Mouse (Mus musculus) hindbrain, embryonic 15.5 days (tissue): Measurements from ENCODE around the gene Nfatc2ip. TPM values are rescaled to one million over a fixed set of nuclear protein-coding genes. Genes with fewer than 3 reads are reported as not detected.
A peak's percentile ranks its signal among the peaks of the same experiment; 100 is the strongest.

ENCODE experiments used
- ATAC-seq: fragments of 200-750 bp; cut with Nextera tagmentation; 2 replicates; pipeline ENCODE4 v1.8.0; 2017; ENCODE audit warnings: low read depth, moderate number of reproducible peaks, moderate TSS enrichment; ENCODE audit not compliant: low FRiP score
- H3K27ac ChIP-seq: fragments of 300-500 bp; sonication (generic); replicated peaks from 2 replicates; pipeline ENCODE4 v1.5.1; 2015; ENCODE audit warnings: mild to moderate bottlenecking, inconsistent platforms
- H3K27me3 ChIP-seq: fragments of 300-500 bp; sonication (generic); 2 replicates; pipeline ENCODE4 v1.6.1; 2015; ENCODE audit warnings: control low read depth, inconsistent platforms
- H3K36me3 ChIP-seq: fragments of 300-500 bp; sonication (generic); 2 replicates; pipeline ENCODE4 v1.6.1; 2015; ENCODE audit warnings: control low read depth, inconsistent platforms
- H3K4me1 ChIP-seq: fragments of 300-500 bp; sonication (generic); replicated peaks from 2 replicates; pipeline ENCODE4 v1.6.1; 2015; ENCODE audit warnings: control low read depth, inconsistent platforms
- H3K4me2 ChIP-seq: fragments of 300-500 bp; sonication (generic); 2 replicates; pipeline ENCODE4 v1.6.1; 2015; ENCODE audit warnings: moderate library complexity, mild to moderate bottlenecking, inconsistent platforms
- H3K4me3 ChIP-seq: fragments of 300-500 bp; sonication (generic); 2 replicates; pipeline ENCODE4 v1.5.1; 2015; ENCODE audit warnings: mild to moderate bottlenecking, inconsistent platforms
- H3K9ac ChIP-seq: fragments of 300-500 bp; sonication (generic); 2 replicates; pipeline ENCODE4 v1.6.1; 2015; ENCODE audit warnings: inconsistent platforms
- H3K9me3 ChIP-seq: fragments of 300-500 bp; sonication (generic); 2 replicates; pipeline ENCODE4 v1.6.1; 2016; ENCODE audit warnings: control low read depth, inconsistent platforms
- WGBS: fragments of 180-500 bp; shearing (Covaris S2); methylation state at CpG from one replicate; pipeline ENCODE4 v1.1.7; 2015; 5-methylcytosine and 5-hydroxymethylcytosine counted together
- polyA plus RNA-seq: library from polyadenylated mRNA; unstranded; fragments of >200 nt; fragmentation: Nextera tagmentation; extraction: Ambion mirVana; gene quantifications from 2 replicates; pipeline ENCODE4 v1.2.1, GENCODE M21; 2015

The Nfatc2ip gene
- polyA plus RNA-seq = 2.7 and 3.5 TPM in 2 replicates

- Histone ChIP-seq H3K4me2 (peak within 1 kb of the TSS; percentile 87), H3K36me3 (no peaks in the 10 kb centered on the region), H3K9ac (peak within 1 kb of the TSS; percentile 74), H3K27ac (peak within 1 kb of the TSS; percentile 74), H3K4me1 (peaks cover 16% of the 10 kb centered on the region), H3K4me3 (peak within 1 kb of the TSS; percentile 85), H3K9me3 (no peaks in the 10 kb centered on the region), H3K27me3 (no peaks in the 10 kb centered on the region)
- ATAC-seq = peak; percentile 100
- WGBS = under 1% methylated on average over 59 of the region's 59 CpGs
Measured at GRCm38 (mm10) chr7:126396298-126397119, at the start of gene Nfatc2ip. Gene Nfatc2ip (minus strand): TSS chr7:126396737.

GRCm38 (mm10) chr7:126446217-126446616, 49.7 kb upstream of the Nfatc2ip start:
- peaks cover 33% of the 10 kb centered on the region for H3K36me3 ChIP-seq

DNA sequence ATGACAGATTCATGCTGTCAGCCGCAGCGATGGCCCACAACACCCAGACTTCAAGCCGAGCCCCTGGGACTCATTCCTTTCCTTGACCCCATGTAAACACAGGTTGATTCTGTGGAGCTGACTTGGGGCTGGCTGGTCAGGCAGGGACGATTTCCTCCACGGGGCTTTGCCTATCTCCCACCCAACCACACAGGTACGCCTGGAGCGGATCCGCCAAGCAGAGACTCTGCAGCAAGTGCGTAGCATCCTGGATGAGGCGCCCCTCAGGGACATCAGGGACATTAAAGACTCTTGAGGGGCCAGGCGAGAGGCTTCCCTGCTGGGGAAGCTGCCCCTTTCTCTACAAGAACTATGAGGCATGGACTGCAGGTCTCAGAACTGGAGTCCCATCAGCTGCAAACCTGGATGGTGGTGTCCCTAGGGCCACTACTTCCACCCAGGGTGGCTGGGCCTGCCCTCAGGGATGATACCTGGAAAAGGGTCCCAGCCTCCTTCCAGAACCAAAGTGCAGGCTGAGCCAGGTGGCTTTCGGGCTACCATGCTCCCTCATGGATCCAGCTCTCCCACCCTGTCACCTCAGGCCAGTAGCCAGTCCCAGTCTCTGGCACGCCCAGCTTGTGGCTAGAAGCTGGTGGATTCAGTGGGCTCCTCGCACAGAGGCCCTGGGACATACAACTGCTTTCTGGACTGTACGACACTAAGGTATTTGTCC, 48.7 kb upstream of the Nfatc2ip start:
- no peak overlapping the region for H3K9ac ChIP-seq
- H3K27me3 ChIP-seq = no peaks in the 10 kb centered on the region
- H3K4me2 ChIP-seq = no peak overlapping the region
- no peaks in the 10 kb centered on the region for H3K9me3 ChIP-seq
- 91% methylated on average over 15 of the region's 15 CpGs for WGBS
- ATAC-seq = no peak
- no peak overlapping the region for H3K4me3 ChIP-seq
- no peaks in the 10 kb centered on the region for H3K4me1 ChIP-seq
- H3K36me3 ChIP-seq = peaks cover 33% of the 10 kb centered on the region
- H3K27ac ChIP-seq = no peak overlapping the region

More at GRCm38 (mm10) chr7:126446217-126446616, 49.7 kb upstream of the Nfatc2ip start:
- ATAC-seq = no peak
- no peak overlapping the region for H3K4me3 ChIP-seq
- H3K4me1 ChIP-seq = no peaks in the 10 kb centered on the region
- H3K9ac ChIP-seq = no peak overlapping the region
- WGBS = 91% methylated on average over 21 of the region's 21 CpGs
- no peaks in the 10 kb centered on the region for H3K9me3 ChIP-seq
- H3K27me3 ChIP-seq = no peaks in the 10 kb centered on the region
- H3K4me2 ChIP-seq = no peak overlapping the region
- H3K27ac ChIP-seq = no peak overlapping the region

- Histone ChIP-seq H3K4me2 (no peak overlapping the region), H3K27ac (no peak overlapping the region), H3K9ac (no peak overlapping the region), H3K4me3 (no peak overlapping the region), H3K36me3 (peaks cover 33% of the 10 kb centered on the region), H3K4me1 (no peaks in the 10 kb centered on the region), H3K27me3 (no peaks in the 10 kb centered on the region), H3K9me3 (no peaks in the 10 kb centered on the region)
- WGBS = 94% methylated on average over 9 of the region's 9 CpGs
- no peak for ATAC-seq
Measured at GRCm38 (mm10) chr7:126444536-126444935, 48.0 kb upstream of the Nfatc2ip start.

GRCm38 (mm10) chr7:126443997-126444396, 47.5 kb upstream of the Nfatc2ip start:
- peaks cover 33% of the 10 kb centered on the region for H3K36me3 ChIP-seq

GRCm38 (mm10) chr7:126440134-126440533, 43.6 kb upstream of the Nfatc2ip start:
- H3K27ac ChIP-seq = no peak overlapping the region
- H3K4me3 ChIP-seq = no peak overlapping the region
- no peaks in the 10 kb centered on the region for H3K9me3 ChIP-seq
- H3K36me3 ChIP-seq = peaks cover 17% of the 10 kb centered on the region
- H3K27me3 ChIP-seq = no peaks in the 10 kb centered on the region
- no peak overlapping the region for H3K9ac ChIP-seq
- 0 out of 2 replicates have a peak, but pooled peaks cover 3% of the 10 kb centered on the region for H3K4me1 ChIP-seq
- no peak for ATAC-seq
- no peak overlapping the region for H3K4me2 ChIP-seq
- 73% methylated on average over 9 of the region's 9 CpGs for WGBS

More at GRCm38 (mm10) chr7:126443997-126444396, 47.5 kb upstream of the Nfatc2ip start:
- Histone ChIP-seq H3K4me1 (no peaks in the 10 kb centered on the region), H3K4me3 (no peak overlapping the region), H3K9me3 (no peaks in the 10 kb centered on the region), H3K4me2 (no peak overlapping the region), H3K9ac (no peak overlapping the region), H3K27me3 (no peaks in the 10 kb centered on the region), H3K27ac (no peak overlapping the region)
- WGBS = 94% methylated on average over 10 of the region's 10 CpGs
- no peak for ATAC-seq

DNA sequence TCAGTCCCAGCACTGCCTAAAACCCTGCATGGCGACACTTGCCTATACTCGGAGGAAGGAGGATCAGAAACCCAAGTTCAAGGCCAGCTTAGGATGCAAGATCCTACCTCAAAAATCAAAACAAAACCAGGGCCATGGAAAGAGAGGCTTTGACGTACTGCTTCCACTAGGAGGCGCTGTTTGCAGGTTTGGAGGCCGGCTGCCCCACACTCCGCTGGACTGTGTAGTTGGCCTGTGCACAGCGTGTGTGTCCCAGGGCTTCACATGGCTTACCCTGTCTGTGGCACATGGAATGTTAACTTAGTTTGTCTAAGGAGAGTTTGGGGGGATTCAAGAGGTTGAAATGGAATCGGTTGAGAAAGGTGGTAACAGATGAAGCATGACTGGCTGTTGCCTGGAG, 40.3 kb upstream of the Nfatc2ip start:
- H3K9me3 ChIP-seq = no peaks in the 10 kb centered on the region
- 11% methylated on average over 8 of the region's 8 CpGs for WGBS
- peaks cover 15% of the 10 kb centered on the region for H3K36me3 ChIP-seq
- no peak overlapping the region for H3K4me2 ChIP-seq
- ATAC-seq = no peak
- H3K4me1 ChIP-seq = 0 out of 2 replicates have a peak, but pooled peaks cover 3% of the 10 kb centered on the region
- no peak overlapping the region for H3K9ac ChIP-seq
- H3K27me3 ChIP-seq = no peaks in the 10 kb centered on the region
- H3K4me3 ChIP-seq = no peak overlapping the region
- no peak overlapping the region for H3K27ac ChIP-seq

- peaks cover 15% of the 10 kb centered on the region for H3K36me3 ChIP-seq
- 90% methylated on average over 3 of the region's 3 CpGs for WGBS
- no peak for ATAC-seq
Measured at GRCm38 (mm10) chr7:126435801-126436200, 39.3 kb upstream of the Nfatc2ip start.

DNA sequence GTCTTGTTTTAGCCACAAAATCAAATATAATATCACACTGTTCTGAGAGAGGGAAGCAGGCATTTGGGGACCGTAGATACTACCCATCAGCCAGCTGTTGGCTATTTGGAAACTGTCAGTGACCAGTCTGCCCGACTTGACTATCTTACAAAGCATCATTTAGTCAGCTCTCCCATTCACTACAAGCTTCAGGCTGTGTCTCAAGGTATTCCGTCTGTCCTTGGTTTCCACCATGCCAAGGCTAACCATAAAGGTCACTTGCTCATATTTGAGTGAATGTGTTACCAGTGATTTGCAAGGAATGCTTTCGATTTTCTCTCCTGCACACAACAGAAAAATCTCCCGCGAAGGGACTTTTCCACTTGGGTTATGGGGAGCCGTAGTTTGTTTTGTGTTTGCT, 38.2 kb upstream of the Nfatc2ip start:
- peaks cover 10% of the 10 kb centered on the region for H3K4me1 ChIP-seq
- H3K27ac ChIP-seq = no peak overlapping the region

More at GRCm38 (mm10) chr7:126435801-126436200, 39.3 kb upstream of the Nfatc2ip start:
- Histone ChIP-seq H3K9me3 (no peaks in the 10 kb centered on the region), H3K4me2 (no peak overlapping the region), H3K4me3 (no peak overlapping the region), H3K4me1 (0 out of 2 replicates have a peak, but pooled peaks cover 3% of the 10 kb centered on the region), H3K27ac (no peak overlapping the region), H3K27me3 (no peaks in the 10 kb centered on the region), H3K9ac (no peak overlapping the region)

DNA sequence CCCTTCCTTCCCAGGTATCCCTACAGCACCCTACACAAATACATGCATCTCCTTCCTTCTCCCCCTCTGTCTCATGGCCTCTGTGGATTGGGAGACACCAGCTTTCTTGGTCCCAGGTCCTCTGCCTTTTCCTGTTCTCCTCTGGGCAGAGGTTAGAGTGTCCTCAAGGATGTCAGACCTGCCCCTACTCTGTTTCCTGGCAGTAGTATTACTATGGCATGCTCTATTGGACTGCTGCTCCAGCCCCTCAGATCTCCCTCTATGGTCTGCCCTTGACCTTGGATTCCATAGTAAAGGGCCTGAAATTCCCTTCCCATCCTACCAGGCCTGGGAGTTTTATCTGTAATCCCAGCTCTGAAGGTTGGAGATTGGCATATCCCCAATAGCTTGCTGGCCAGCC, 33.6 kb upstream of the Nfatc2ip start:
- H3K9me3 ChIP-seq = no peaks in the 10 kb centered on the region
- H3K36me3 ChIP-seq = peaks cover 15% of the 10 kb centered on the region
- no peak overlapping the region; the same call in 1 of the 2 replicates for H3K4me3 ChIP-seq
- H3K27me3 ChIP-seq = no peaks in the 10 kb centered on the region
- H3K27ac ChIP-seq = no peak overlapping the region
- no peak for ATAC-seq
- H3K4me2 ChIP-seq = no peak overlapping the region
- H3K9ac ChIP-seq = no peak overlapping the region
- H3K4me1 ChIP-seq = peaks cover 23% of the 10 kb centered on the region

More for the DNA sequence above, 38.2 kb upstream of the Nfatc2ip start:
- H3K27me3 ChIP-seq = no peaks in the 10 kb centered on the region
- no peak overlapping the region for H3K4me2 ChIP-seq
- no peak for ATAC-seq
- H3K9ac ChIP-seq = no peak overlapping the region
- 93% methylated on average over 7 of the region's 7 CpGs for WGBS
- no peak overlapping the region for H3K4me3 ChIP-seq
- peaks cover 15% of the 10 kb centered on the region for H3K36me3 ChIP-seq
- no peaks in the 10 kb centered on the region for H3K9me3 ChIP-seq

GRCm38 (mm10) chr7:126429503-126429898, 33.0 kb upstream of the Nfatc2ip start:
- Histone ChIP-seq H3K36me3 (peaks cover 12% of the 10 kb centered on the region), H3K4me2 (peak overlapping the region; percentile 63), H3K4me3 (peak overlapping the region; percentile 58), H3K4me1 (peaks cover 23% of the 10 kb centered on the region), H3K9me3 (no peaks in the 10 kb centered on the region), H3K9ac (peak overlapping the region; percentile 70), H3K27ac (peak overlapping the region; percentile 91), H3K27me3 (no peaks in the 10 kb centered on the region)
- 29% methylated on average over 15 of the region's 15 CpGs for WGBS
- ATAC-seq = peak; percentile 49
